Mouse (Mus musculus) layer of hippocampus, postnatal 36 days (tissue): ENCODE data around the gene Fads2. TPM values are rescaled to one million over a fixed set of nuclear protein-coding genes. Genes with fewer than 3 reads are reported as not detected.

Source experiments
- DNase-seq, 2 experiments: peaks; one replicate each; pipeline ENCODE4 v3.0.0; 2022
- total RNA-seq, 2 experiments: library from RNA; stranded (reverse); gene quantifications; 2 replicates each; pipeline ENCODE4 v1.2.3; 2021

Fads2 gene
- total RNA-seq, 2 experiments from 2014 or later = 151 to 155 TPM

DNA sequence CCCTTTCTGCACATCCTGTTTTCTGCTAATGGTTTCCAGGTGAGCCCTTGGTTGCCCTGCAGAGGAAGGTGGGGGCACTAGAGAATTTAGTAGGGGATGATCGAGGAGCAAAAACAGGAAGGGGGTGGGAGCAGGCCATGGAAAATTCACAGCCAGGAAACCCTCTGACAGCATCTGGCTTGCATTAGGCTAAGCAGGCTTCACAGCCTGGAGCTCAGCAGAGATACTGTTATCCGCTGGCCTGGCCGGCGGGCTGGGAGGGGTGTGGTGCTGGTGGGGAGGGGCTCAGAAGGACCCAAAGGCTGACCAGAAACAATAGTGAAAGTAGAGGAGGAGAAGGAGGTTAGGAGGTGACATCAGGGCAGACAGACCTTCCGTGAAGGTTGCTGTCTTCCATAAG lies 87.6 kb downstream of the Fads2 start:
- DNase-seq = no peak

DNA sequence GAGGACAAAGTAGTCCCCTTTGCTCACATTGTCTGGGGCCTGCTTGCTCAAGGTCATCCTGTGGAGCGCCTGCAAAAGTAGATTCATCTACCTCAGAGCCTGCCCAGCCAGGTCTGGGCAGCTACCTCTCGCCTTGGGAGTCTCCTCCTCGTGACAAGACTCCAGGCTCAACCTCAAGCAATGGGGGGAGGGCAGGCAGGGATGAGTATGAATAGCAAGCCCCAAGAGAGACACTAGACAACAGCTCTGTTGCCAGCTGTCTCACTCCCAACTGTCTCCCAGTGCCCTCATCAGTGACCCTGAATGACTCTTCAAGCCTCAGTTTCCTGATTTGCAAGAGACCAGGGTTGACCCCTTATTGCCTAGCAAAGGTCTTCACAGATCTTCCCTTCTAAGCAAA lies 88.2 kb downstream of the Fads2 start:
- DNase-seq = no peak

DNA sequence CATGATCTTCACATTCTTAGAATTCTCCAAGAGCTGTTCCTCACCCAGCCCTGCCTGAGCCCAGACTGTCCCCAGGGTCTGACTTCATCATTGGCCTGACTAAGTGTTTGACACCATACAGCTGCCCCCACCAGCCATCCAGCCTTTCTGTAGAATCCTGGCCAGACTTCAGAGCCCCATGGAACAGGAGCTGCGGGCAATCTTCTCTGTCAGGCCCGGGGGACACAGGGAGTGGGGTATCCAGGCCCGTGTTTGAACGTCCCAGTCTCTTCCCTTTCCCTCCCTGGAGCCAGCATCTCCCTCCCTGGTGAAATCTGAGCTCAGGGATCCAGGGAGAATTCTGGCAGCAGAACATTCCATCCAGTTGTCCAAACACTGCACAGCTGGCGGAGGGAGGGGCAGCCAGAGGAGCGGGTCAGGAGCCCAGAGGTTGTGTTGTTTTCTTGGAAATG lies 88.7 kb downstream of the Fads2 start:
- no peak for DNase-seq

Other genes with a start within 250 kb of the Fads2 start
- gene Incenp, start 202.2 kb downstream of the Fads2 start, total RNA-seq = 10 to 100 TPM; 14.0 to 14.1 TPM
- gene Fth1, start 121.1 kb downstream of the Fads2 start, total RNA-seq = 1,000 to 10,000 TPM; 2,856 to 3,180 TPM
- gene Best1, start 100.1 kb downstream of the Fads2 start, total RNA-seq = under 1 TPM; 0.52 to 0.58 TPM
- gene Rab3il1, start 100.1 kb downstream of the Fads2 start, total RNA-seq = 10 to 100 TPM in 1 of 2 experiments, 1 to 10 TPM in 1; 8.9 to 10.4 TPM
- 10 to 100 TPM; 24.3 to 24.5 TPM for gene Fads3, start 60.2 kb downstream of the Fads2 start, total RNA-seq
- 100 to 1,000 TPM; 180 to 187 TPM for gene Fads1, start 81.1 kb upstream of the Fads2 start, total RNA-seq
- gene Tmem258, start 102.3 kb upstream of the Fads2 start, total RNA-seq = 10 to 100 TPM; 78.7 to 80.1 TPM
- gene Fen1, start 102.4 kb upstream of the Fads2 start, total RNA-seq = 10 to 100 TPM in 1 of 2 experiments, 1 to 10 TPM in 1; 8.8 to 10.1 TPM
- gene Myrf, start 139.0 kb upstream of the Fads2 start, total RNA-seq = 10 to 100 TPM; 27.5 to 30.5 TPM
- gene Dagla, start 203.1 kb upstream of the Fads2 start, total RNA-seq = 100 to 1,000 TPM; 122 to 123 TPM